Mouse (Mus musculus) lung, postnatal 0 days (tissue): ENCODE measurements at regions not wholly inside any gene's neighbourhood (a gene's known extent, or its start where the extent isn't known, plus 50 kb on each side); places are given as distances from the start of the nearest gene placed in this dataset.

Source experiments
- ATAC-seq: fragments of 200-750 bp; cut with Nextera tagmentation; 2 replicates; pipeline ENCODE4 v1.8.0; 2017; ENCODE audit warnings: moderate library complexity
- DNase-seq: peaks from one replicate; pipeline ENCODE4 v3.0.0-alpha.2; 2016; ENCODE audit warnings: low spot score
- H3K27ac ChIP-seq: fragments of 300-500 bp; sonication (generic); 2 replicates; pipeline ENCODE4 v1.5.1; 2014; ENCODE audit warnings: antibody characterized with exemption, mild to moderate bottlenecking, low read length, mixed read lengths
- H3K27me3 ChIP-seq: fragments of 300-500 bp; sonication (generic); replicated peaks from 2 replicates; pipeline ENCODE4 v1.6.1; 2014; ENCODE audit warnings: low read length, mixed read lengths; ENCODE audit not compliant: insufficient read depth
- H3K36me3 ChIP-seq: fragments of 300-500 bp; sonication (generic); 2 replicates; pipeline ENCODE4 v1.6.1; 2014; ENCODE audit warnings: low read length, mixed read lengths; ENCODE audit not compliant: insufficient read depth
- H3K4me1 ChIP-seq: fragments of 300-500 bp; sonication (generic); 2 replicates; pipeline ENCODE4 v1.6.1; 2014; ENCODE audit warnings: antibody characterized with exemption, low read depth, low read length, mixed read lengths; ENCODE audit not compliant: insufficient read depth
- H3K4me2 ChIP-seq: fragments of 300-500 bp; sonication (generic); replicated peaks from 2 replicates; pipeline ENCODE4 v1.6.1; 2014; ENCODE audit warnings: low read depth, mild to moderate bottlenecking, low read length, moderate library complexity, mixed read lengths
- H3K4me3 ChIP-seq: fragments of 300-500 bp; sonication (generic); 2 replicates; pipeline ENCODE4 v1.5.1; 2014; ENCODE audit warnings: low read depth, low read length
- H3K9ac ChIP-seq: fragments of 300-500 bp; sonication (generic); replicated peaks from 2 replicates; pipeline ENCODE4 v1.6.1; 2014; ENCODE audit warnings: low read depth, mild to moderate bottlenecking
- H3K9me3 ChIP-seq: fragments of 300-500 bp; sonication (generic); 2 replicates; pipeline ENCODE4 v1.6.1; 2016; ENCODE audit warnings: low read length, mixed read lengths
- CTCF ChIP-seq: IDR thresholded peaks from 2 replicates; pipeline ENCODE4 v1.5.1; 2016; ENCODE audit warnings: antibody characterized with exemption, mild to moderate bottlenecking
- EP300 ChIP-seq: IDR thresholded peaks from 2 replicates; pipeline ENCODE4 v1.6.1; 2016; ENCODE audit warnings: antibody characterized with exemption, mild to moderate bottlenecking, control low read depth
- WGBS: fragments of 180-500 bp; shearing (Covaris S2); extraction: QIAGEN DNeasy Blood & Tissue Kit; methylation state at CpG from one replicate; pipeline ENCODE4 v1.1.7; 2014; 5-methylcytosine and 5-hydroxymethylcytosine counted together

DNA sequence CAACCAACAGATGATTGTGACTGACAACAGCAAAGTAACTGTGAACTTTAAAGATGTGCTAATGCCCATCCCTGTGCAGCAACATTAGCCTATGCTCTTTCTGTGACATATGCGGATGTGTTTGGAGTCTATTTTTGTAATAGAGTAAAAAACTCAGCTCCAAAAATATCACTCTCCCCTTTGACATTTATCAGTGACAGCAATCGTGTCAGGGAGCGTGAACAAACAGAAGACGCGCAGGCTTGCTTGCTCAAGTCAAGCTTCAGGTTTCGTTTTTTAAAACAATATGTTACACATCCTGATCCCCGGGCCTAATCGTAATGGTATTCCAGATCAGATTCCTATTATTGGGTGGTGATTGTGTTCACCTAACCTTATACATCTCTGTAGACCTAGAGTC, 129.7 kb upstream of the Jade1 start:
- Histone ChIP-seq H3K27me3 (no peaks in the 10 kb centered on the region), H3K9me3 (no peaks in the 10 kb centered on the region), H3K4me2 (no peak overlapping the region), H3K36me3 (no peaks in the 10 kb centered on the region), H3K27ac (no peak overlapping the region), H3K4me1 (no peaks in the 10 kb centered on the region), H3K4me3 (no peak overlapping the region), H3K9ac (no peak overlapping the region)
- TF ChIP-seq EP300 (no peak), CTCF (no peak)
- ATAC-seq (no peak), DNase-seq (no peak)
- 71% methylated on average over 8 of the region's 8 CpGs for WGBS

DNA sequence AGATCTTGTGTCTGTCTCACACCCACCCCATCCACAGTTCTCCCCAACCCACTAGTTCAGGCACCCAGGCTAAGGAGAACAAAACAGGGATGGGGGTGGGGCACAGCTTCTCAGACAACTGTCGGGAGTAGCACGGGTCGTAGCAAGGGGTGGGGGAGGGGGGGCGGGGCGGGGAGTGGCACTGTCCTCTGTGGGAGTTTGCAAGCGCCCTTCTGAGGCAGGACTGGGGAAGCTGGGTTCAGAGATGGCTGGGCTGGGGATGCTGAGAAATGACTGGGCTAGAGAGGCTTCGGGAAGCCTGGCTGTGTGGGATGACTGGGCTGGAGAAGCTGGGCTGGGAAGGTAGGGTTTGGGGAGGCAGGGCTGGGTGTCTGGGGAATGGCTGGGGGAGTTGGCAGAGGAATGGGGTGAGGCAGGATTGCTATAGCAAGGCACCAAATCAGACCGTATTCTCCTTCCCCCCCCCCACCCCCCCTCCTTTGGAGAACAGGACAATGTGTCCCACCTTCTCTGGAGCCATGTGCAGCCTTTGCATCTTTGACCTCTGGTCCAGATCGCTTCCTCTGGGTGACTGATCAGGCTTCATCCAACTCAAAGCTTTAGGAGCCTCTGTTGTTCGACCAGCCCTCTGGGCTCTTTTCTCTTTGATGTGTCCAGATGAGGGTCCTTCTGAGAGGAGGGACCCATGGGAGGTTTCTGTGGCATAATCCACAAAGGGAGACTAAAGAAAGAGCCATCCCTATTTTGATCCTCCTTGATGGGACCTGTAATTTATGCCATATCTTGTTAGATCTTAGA, 131.2 kb upstream of the Jade1 start:
- DNase-seq: no peak
- Histone ChIP-seq H3K27me3 (no peaks in the 10 kb centered on the region), H3K4me1 (no peaks in the 10 kb centered on the region), H3K9me3 (no peaks in the 10 kb centered on the region), H3K4me2 (no peak overlapping the region), H3K9ac (no peak overlapping the region), H3K36me3 (no peaks in the 10 kb centered on the region), H3K4me3 (no peak overlapping the region), H3K27ac (no peak overlapping the region)
- TF ChIP-seq CTCF (no peak), EP300 (no peak)
- WGBS: 15% methylated on average over 10 of the region's 10 CpGs
- ATAC-seq: no peak

DNA sequence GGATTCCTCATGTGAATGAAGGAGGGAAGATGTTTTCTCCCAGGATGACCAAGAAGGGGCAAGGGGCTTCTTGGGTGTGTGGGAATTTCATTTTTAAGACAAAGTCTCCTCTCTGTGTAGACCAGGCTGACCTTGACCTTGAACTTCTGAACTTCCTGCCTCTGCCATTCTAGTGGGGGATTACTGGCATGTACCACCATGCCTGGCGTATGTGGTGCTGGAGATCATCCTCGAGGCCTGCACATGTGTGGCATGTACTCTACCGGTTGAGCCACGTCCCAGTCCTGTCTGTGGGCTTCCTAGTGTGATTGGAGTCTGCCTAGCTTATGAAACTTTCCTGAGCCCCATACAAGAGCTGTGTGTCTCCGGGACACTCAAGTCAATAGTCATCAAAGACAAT, 131.9 kb upstream of the Jade1 start:
- no peak for ATAC-seq
- H3K36me3 ChIP-seq: no peaks in the 10 kb centered on the region
- no peak overlapping the region for H3K4me2 ChIP-seq
- DNase-seq: no peak
- no peaks in the 10 kb centered on the region for H3K4me1 ChIP-seq
- no peak overlapping the region for H3K9ac ChIP-seq
- no peak for TF ChIP-seq EP300
- no peak overlapping the region for H3K4me3 ChIP-seq
- no peak overlapping the region for H3K27ac ChIP-seq
- 63% methylated on average over 5 of the region's 5 CpGs for WGBS
- H3K27me3 ChIP-seq: no peaks in the 10 kb centered on the region
- no peaks in the 10 kb centered on the region for H3K9me3 ChIP-seq

DNA sequence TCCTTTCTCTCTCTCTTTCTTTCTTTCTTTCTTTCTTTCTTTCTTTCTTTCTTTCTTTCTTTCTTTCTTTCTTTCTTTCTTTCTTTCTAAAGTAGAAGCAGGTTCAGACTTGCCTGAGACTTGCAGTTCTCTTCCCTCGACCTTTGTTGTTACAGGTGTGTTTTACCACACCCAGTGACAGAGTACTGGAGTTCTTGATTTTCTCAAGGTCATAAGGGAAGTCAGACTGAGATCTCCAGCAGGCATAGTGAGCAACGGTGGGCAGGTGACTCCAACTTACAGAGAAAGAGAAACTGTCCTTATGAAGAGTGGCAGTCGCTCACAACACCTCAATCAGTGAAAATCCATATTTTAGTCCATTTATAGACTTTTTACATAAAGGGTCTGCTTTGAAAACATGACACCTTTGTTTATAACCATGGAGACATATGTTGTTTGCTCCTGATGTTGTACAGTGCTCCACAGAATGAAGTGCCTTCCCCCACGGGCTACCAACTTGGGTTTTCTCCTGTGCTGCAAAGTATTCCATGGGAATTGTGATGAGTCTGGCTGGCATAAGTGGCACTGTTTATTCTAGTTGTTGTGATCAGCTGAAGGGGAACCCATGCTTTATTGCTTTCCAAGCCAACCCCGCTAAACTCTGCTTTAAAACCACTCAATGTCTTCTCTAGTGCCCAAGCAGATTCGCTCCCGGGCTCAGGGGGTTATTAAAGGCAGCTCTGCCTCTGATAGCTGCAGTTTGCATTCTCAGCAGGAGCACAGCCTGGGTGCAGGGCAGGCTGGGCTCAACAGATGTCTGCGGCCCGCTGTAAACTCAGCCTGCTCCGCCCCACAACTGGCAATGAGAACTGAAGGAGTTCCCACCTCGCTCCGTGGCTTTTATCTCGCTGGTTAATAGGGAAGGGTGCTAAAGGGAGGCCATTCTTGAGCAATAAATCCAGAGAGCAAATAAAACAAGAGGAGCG, 132.6 kb upstream of the Jade1 start:
- ATAC-seq: no peak

DNA sequence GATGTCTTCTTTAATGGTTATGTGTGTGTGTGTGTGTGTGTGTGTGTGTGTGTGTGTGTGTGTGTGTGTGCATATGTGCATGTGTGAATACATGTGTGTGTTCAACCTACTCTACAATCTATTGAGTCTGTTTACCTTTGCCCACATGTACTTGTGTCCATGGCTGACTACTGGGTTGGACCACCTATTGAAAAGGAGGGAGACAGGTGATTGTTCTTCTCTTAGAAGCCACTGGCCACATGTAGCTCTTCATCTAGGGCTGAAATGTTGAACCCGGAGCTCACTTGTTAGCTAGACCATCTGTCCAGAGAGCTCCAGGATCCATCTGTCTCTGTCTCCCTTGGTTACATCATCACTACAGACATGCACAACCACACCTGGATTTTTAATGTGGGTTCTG, 141.8 kb upstream of the Jade1 start:
- no peak for DNase-seq
- H3K4me2 ChIP-seq: no peak overlapping the region
- 100% methylated on average over 1 of the region's 1 CpGs for WGBS
- no peak overlapping the region for H3K9ac ChIP-seq
- TF ChIP-seq EP300 (no peak), CTCF (no peak)
- no peak overlapping the region for H3K4me3 ChIP-seq
- H3K27ac ChIP-seq: no peak overlapping the region
- H3K27me3 ChIP-seq: no peaks in the 10 kb centered on the region
- H3K9me3 ChIP-seq: no peaks in the 10 kb centered on the region
- H3K4me1 ChIP-seq: peaks cover 5% of the 10 kb centered on the region; the same call in 1 of the 2 replicates
- H3K36me3 ChIP-seq: no peaks in the 10 kb centered on the region
- ATAC-seq: no peak

More for the DNA sequence above, 132.6 kb upstream of the Jade1 start:
- H3K4me1 ChIP-seq: no peaks in the 10 kb centered on the region
- H3K4me2 ChIP-seq: no peak overlapping the region
- no peak overlapping the region for H3K27ac ChIP-seq
- DNase-seq: no peak
- 24% methylated on average over 14 of the region's 14 CpGs for WGBS
- H3K9me3 ChIP-seq: no peaks in the 10 kb centered on the region
- no peak overlapping the region for H3K4me3 ChIP-seq
- no peaks in the 10 kb centered on the region for H3K36me3 ChIP-seq
- TF ChIP-seq CTCF: no peak
- TF ChIP-seq EP300: no peak
- no peaks in the 10 kb centered on the region for H3K27me3 ChIP-seq
- H3K9ac ChIP-seq: no peak overlapping the region

DNA sequence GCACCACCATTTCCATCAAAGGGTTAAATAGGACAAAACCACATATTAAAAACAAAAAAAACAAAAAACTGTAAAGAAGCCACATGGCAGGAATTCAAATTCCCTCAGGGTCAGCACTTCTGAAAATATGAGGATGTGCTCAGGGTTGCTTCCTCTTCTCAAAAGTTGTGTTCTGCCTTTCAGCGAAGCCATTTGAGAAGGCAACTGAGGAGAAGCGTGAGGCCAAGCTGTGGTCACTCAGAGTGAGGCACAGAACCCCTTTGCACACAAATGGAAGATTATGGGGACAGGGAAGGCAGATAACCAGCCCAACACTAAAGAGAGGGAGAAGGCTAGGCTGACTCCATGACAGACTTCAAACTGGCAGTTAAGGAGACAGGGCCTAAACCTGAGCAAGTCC, 142.8 kb upstream of the Jade1 start:
- TF ChIP-seq EP300: no peak
- no peak for TF ChIP-seq CTCF
- no peak overlapping the region for H3K27ac ChIP-seq
- no peak overlapping the region for H3K4me2 ChIP-seq
- no peak overlapping the region for H3K9ac ChIP-seq
- H3K36me3 ChIP-seq: no peaks in the 10 kb centered on the region
- ATAC-seq (no peak), DNase-seq (no peak)
- no peak overlapping the region for H3K4me3 ChIP-seq
- H3K4me1 ChIP-seq: peaks cover 5% of the 10 kb centered on the region; the same call in 1 of the 2 replicates
- 51% methylated on average over 2 of the region's 2 CpGs for WGBS
- no peaks in the 10 kb centered on the region for H3K9me3 ChIP-seq
- no peaks in the 10 kb centered on the region for H3K27me3 ChIP-seq
